Mouse (Mus musculus) liver, embryonic 13.5 days (tissue): ENCODE measurements around the gene Ssh1. TPM values are rescaled to one million over a fixed set of nuclear protein-coding genes. Genes with fewer than 3 reads are reported as not detected.

Source experiments
- ATAC-seq: fragments of 200-750 bp; cut with Nextera tagmentation; 2 replicates; pipeline ENCODE4 v1.8.0; 2017; ENCODE audit warnings: low read depth, mild to moderate bottlenecking, moderate number of reproducible peaks, moderate library complexity
- DNase-seq: peaks from one replicate; pipeline ENCODE4 v3.0.0; 2022
- H3K27ac ChIP-seq: fragments of 300-500 bp; sonication (generic); 2 replicates; pipeline ENCODE4 v1.5.1; 2015; ENCODE audit warnings: moderate library complexity, mild to moderate bottlenecking, inconsistent platforms
- H3K27me3 ChIP-seq: fragments of 300-500 bp; sonication (generic); 2 replicates; pipeline ENCODE4 v1.6.1; 2015; ENCODE audit warnings: mild to moderate bottlenecking, inconsistent platforms
- H3K36me3 ChIP-seq: fragments of 300-500 bp; sonication (generic); 2 replicates; pipeline ENCODE4 v1.6.1; 2015; ENCODE audit warnings: mild to moderate bottlenecking, inconsistent platforms
- H3K4me1 ChIP-seq: fragments of 300-500 bp; sonication (generic); replicated peaks from 2 replicates; pipeline ENCODE4 v1.6.1; 2015; ENCODE audit warnings: inconsistent platforms
- H3K4me2 ChIP-seq: fragments of 300-500 bp; sonication (generic); 2 replicates; pipeline ENCODE4 v1.6.1; 2015; ENCODE audit warnings: inconsistent platforms, mild to moderate bottlenecking, moderate library complexity
- H3K4me3 ChIP-seq: fragments of 300-500 bp; sonication (generic); replicated peaks from 2 replicates; pipeline ENCODE4 v1.5.1; 2015; ENCODE audit warnings: mild to moderate bottlenecking, inconsistent platforms
- H3K9ac ChIP-seq: fragments of 300-500 bp; sonication (generic); 2 replicates; pipeline ENCODE4 v1.6.1; 2015; ENCODE audit warnings: mild to moderate bottlenecking, inconsistent platforms
- H3K9me3 ChIP-seq: fragments of 300-500 bp; sonication (generic); replicated peaks from 2 replicates; pipeline ENCODE4 v1.6.1; 2016; ENCODE audit warnings: inconsistent platforms
- WGBS: fragments of 180-500 bp; shearing (Covaris S2); methylation state at CpG from one replicate; pipeline ENCODE4 v1.1.7; 2015; ENCODE audit not compliant: insufficient replicate concordance; 5-methylcytosine and 5-hydroxymethylcytosine counted together
- polyA plus RNA-seq: library from polyadenylated mRNA; unstranded; fragments of >200 nt; fragmentation: Nextera tagmentation; extraction: Ambion mirVana; gene quantifications from 2 replicates; pipeline ENCODE4 v1.2.1, GENCODE M21; 2015

Gene Ssh1
- polyA plus RNA-seq, 1 experiment from 2014 or later, result 5.4 TPM

- Histone ChIP-seq H3K9me3 (no peaks in the 10 kb centered on the region), H3K4me2 (peak overlapping the region; percentile 52), H3K4me3 (peak overlapping the region; percentile 11), H3K27ac (peak overlapping the region; percentile 80), H3K27me3 (no peaks in the 10 kb centered on the region), H3K4me1 (peaks cover 51% of the 10 kb centered on the region), H3K36me3 (peaks cover 90% of the 10 kb centered on the region), H3K9ac (peak overlapping the region; percentile 60)
- WGBS, result 53% methylated on average over 19 of the region's 19 CpGs
- DNase-seq (no peak), ATAC-seq (peak; percentile 46)
These were observed 42.7 kb downstream of the Ssh1 start for GRCm38 (mm10) chr5:113950786-113951692.

GRCm38 (mm10) chr5:113950133-113950532 lies 43.6 kb downstream of the Ssh1 start:
- peaks cover 54% of the 10 kb centered on the region for H3K4me1 ChIP-seq
- H3K9me3 ChIP-seq, result no peaks in the 10 kb centered on the region
- no peak overlapping the region for H3K4me2 ChIP-seq
- H3K4me3 ChIP-seq, result no peak overlapping the region
- H3K27me3 ChIP-seq, result no peaks in the 10 kb centered on the region
- ATAC-seq (no peak), DNase-seq (no peak)
- WGBS, result 92% methylated on average over 17 of the region's 17 CpGs
- H3K27ac ChIP-seq, result peak overlapping the region; percentile 80
- H3K9ac ChIP-seq, result no peak overlapping the region
- peaks cover 90% of the 10 kb centered on the region for H3K36me3 ChIP-seq

- peaks cover 92% of the 10 kb centered on the region for H3K36me3 ChIP-seq
- DNase-seq (no peak), ATAC-seq (no peak)
- H3K4me3 ChIP-seq, result no peak overlapping the region
- H3K4me2 ChIP-seq, result no peak overlapping the region
- H3K4me1 ChIP-seq, result peaks cover 40% of the 10 kb centered on the region
- no peak overlapping the region for H3K27ac ChIP-seq
- H3K9ac ChIP-seq, result no peak overlapping the region
- 70% methylated on average over 2 of the region's 2 CpGs for WGBS
- no peaks in the 10 kb centered on the region for H3K9me3 ChIP-seq
- no peaks in the 10 kb centered on the region for H3K27me3 ChIP-seq
These were observed 46.4 kb downstream of the Ssh1 start for GRCm38 (mm10) chr5:113947280-113947679.

- Histone ChIP-seq H3K9ac (no peak overlapping the region), H3K27me3 (no peaks in the 10 kb centered on the region), H3K4me3 (no peak overlapping the region), H3K4me2 (no peak overlapping the region), H3K36me3 (peaks cover 98% of the 10 kb centered on the region), H3K4me1 (peaks cover 18% of the 10 kb centered on the region), H3K27ac (0 out of 2 replicates have a peak overlapping the region, but pooled peaks have one; percentile 61), H3K9me3 (no peaks in the 10 kb centered on the region)
- ATAC-seq (no peak), DNase-seq (no peak)
- 55% methylated on average over 6 of the region's 6 CpGs for WGBS
These were observed 48.6 kb downstream of the Ssh1 start for GRCm38 (mm10) chr5:113945126-113945525.

- peaks cover 23% of the 10 kb centered on the region for H3K4me1 ChIP-seq
- no peak overlapping the region for H3K9ac ChIP-seq
- no peaks in the 10 kb centered on the region for H3K27me3 ChIP-seq
- H3K9me3 ChIP-seq, result no peaks in the 10 kb centered on the region
- peaks cover 96% of the 10 kb centered on the region for H3K36me3 ChIP-seq
- 83% methylated on average over 12 of the region's 12 CpGs for WGBS
- H3K4me3 ChIP-seq, result no peak overlapping the region
- ATAC-seq (no peak), DNase-seq (no peak)
- H3K4me2 ChIP-seq, result no peak overlapping the region
- H3K27ac ChIP-seq, result no peak overlapping the region
These were observed 50.4 kb downstream of the Ssh1 start for GRCm38 (mm10) chr5:113943328-113943727.

GRCm38 (mm10) chr5:113942580-113942979 lies 51.1 kb downstream of the Ssh1 start:
- Histone ChIP-seq H3K9me3 (no peaks in the 10 kb centered on the region), H3K36me3 (peaks cover 89% of the 10 kb centered on the region), H3K4me2 (no peak overlapping the region), H3K4me3 (no peak overlapping the region), H3K27me3 (no peaks in the 10 kb centered on the region), H3K9ac (no peak overlapping the region), H3K4me1 (peaks cover 30% of the 10 kb centered on the region), H3K27ac (no peak overlapping the region)
- DNase-seq (no peak), ATAC-seq (0 out of 2 replicates have a peak, but pooled peaks have one; percentile 7)
- WGBS, result 78% methylated on average over 12 of the region's 12 CpGs

- Histone ChIP-seq H3K27ac (no peak overlapping the region), H3K4me1 (peaks cover 28% of the 10 kb centered on the region), H3K9me3 (no peaks in the 10 kb centered on the region), H3K4me3 (no peak overlapping the region), H3K9ac (no peak overlapping the region), H3K27me3 (no peaks in the 10 kb centered on the region), H3K36me3 (peaks cover 58% of the 10 kb centered on the region), H3K4me2 (no peak overlapping the region)
- DNase-seq (no peak), ATAC-seq (no peak)
- WGBS, result 85% methylated on average over 12 of the region's 12 CpGs
These were observed 54.3 kb downstream of the Ssh1 start for GRCm38 (mm10) chr5:113939263-113939900.

- peak overlapping the region; percentile 39; the same call in 1 of the 2 replicates for H3K27ac ChIP-seq
- no peak overlapping the region for H3K4me3 ChIP-seq
These were observed 56.0 kb downstream of the Ssh1 start for GRCm38 (mm10) chr5:113937650-113938049.

GRCm38 (mm10) chr5:113933889-113934288 lies 59.8 kb downstream of the Ssh1 start:
- 42% methylated on average over 6 of the region's 6 CpGs for WGBS
- H3K36me3 ChIP-seq, result peaks cover 3% of the 10 kb centered on the region; the same call in 1 of the 2 replicates
- no peak overlapping the region for H3K4me3 ChIP-seq
- H3K9ac ChIP-seq, result no peak overlapping the region
- peaks cover 55% of the 10 kb centered on the region for H3K4me1 ChIP-seq
- peak; percentile 32; the same call in 1 of the 2 replicates for ATAC-seq
- H3K4me2 ChIP-seq, result no peak overlapping the region
- no peak for DNase-seq
- H3K9me3 ChIP-seq, result no peaks in the 10 kb centered on the region
- no peak overlapping the region for H3K27ac ChIP-seq
- H3K27me3 ChIP-seq, result no peaks in the 10 kb centered on the region

More at GRCm38 (mm10) chr5:113937650-113938049, 56.0 kb downstream of the Ssh1 start:
- H3K27me3 ChIP-seq, result no peaks in the 10 kb centered on the region
- peaks cover 41% of the 10 kb centered on the region for H3K36me3 ChIP-seq
- DNase-seq (no peak), ATAC-seq (0 out of 2 replicates have a peak, but pooled peaks have one; percentile 32)
- no peak overlapping the region; the same call in 1 of the 2 replicates for H3K9ac ChIP-seq
- no peaks in the 10 kb centered on the region for H3K9me3 ChIP-seq
- H3K4me2 ChIP-seq, result no peak overlapping the region
- 15% methylated on average over 7 of the region's 7 CpGs for WGBS
- peaks cover 39% of the 10 kb centered on the region for H3K4me1 ChIP-seq

GRCm38 (mm10) chr5:113933480-113933879 lies 60.2 kb downstream of the Ssh1 start:
- no peak for DNase-seq
- H3K27ac ChIP-seq, result no peak overlapping the region
- no peaks in the 10 kb centered on the region for H3K9me3 ChIP-seq
- H3K4me2 ChIP-seq, result no peak overlapping the region
- 0 out of 2 replicates have a peak, but pooled peaks cover under 1% of the 10 kb centered on the region for H3K36me3 ChIP-seq
- H3K4me3 ChIP-seq, result no peak overlapping the region
- peaks cover 51% of the 10 kb centered on the region for H3K4me1 ChIP-seq
- no peaks in the 10 kb centered on the region for H3K27me3 ChIP-seq
- 65% methylated on average over 4 of the region's 4 CpGs for WGBS
- no peak for ATAC-seq
- no peak overlapping the region for H3K9ac ChIP-seq

GRCm38 (mm10) chr5:113932310-113932709 lies 61.4 kb downstream of the Ssh1 start:
- Histone ChIP-seq H3K27ac (no peak overlapping the region), H3K27me3 (no peaks in the 10 kb centered on the region), H3K9ac (no peak overlapping the region), H3K4me2 (no peak overlapping the region), H3K9me3 (no peaks in the 10 kb centered on the region), H3K4me3 (no peak overlapping the region), H3K36me3 (no peaks in the 10 kb centered on the region), H3K4me1 (peaks cover 40% of the 10 kb centered on the region)
- WGBS, result 63% methylated on average over 3 of the region's 3 CpGs
- ATAC-seq, result no peak
- DNase-seq, result no peak
